Mouse (Mus musculus) stomach, postnatal 0 days (tissue): ENCODE measurements around the gene Mlh3.

Source experiments
- CTCF ChIP-seq: IDR thresholded peaks from 2 replicates; pipeline ENCODE4 v1.5.1; 2016; ENCODE audit warnings: antibody characterized with exemption, low read depth, mild to moderate bottlenecking, moderate library complexity
- EP300 ChIP-seq: optimal IDR thresholded peaks from 2 replicates; pipeline ENCODE3; 2016; ENCODE audit warnings: antibody characterized with exemption

DNA sequence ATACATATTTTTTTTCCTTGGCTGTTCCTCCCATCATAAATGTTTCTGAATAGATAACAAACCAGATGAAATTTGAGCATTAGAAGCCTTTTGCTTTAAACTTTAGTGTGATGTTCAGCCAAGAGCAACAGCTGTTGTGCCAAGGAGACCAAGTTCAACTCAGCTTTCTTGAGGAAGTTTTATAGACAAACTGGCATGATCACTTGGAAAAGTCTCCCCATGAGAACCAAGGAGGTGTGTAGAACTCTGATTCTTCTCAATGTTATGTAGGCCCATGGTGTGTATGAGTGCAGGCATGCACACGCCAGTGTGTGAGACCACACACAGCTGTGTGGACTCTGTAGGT lies 28.4 kb upstream of the Mlh3 start:
- TF ChIP-seq CTCF (no peak), EP300 (no peak)
